Mouse (Mus musculus): ENCODE results near the gene Gaa. TPM values are rescaled to one million over a fixed set of nuclear protein-coding genes. Genes with fewer than 3 reads are reported as not detected.
"Not testable (repeated sequence)": the region's sequence is repeated elsewhere in the genome, so short reads cannot be mapped to it uniquely, and the experiment has no call there.

The Gaa gene
- polyA plus RNA-seq, 1 experiment from 2014 or later = 21.4 TPM

GRCm38 (mm10) chr11:119285791-119286527 lies 18.3 kb downstream of the Gaa start:
- no peak overlapping the region for H3K4me3 ChIP-seq (replicated peaks)
- 66% methylated on average over 9 of the region's 9 CpGs for WGBS (ENCODE audit: insufficient replicate concordance)

GRCm38 (mm10) chr11:119287207-119287992 lies 19.7 kb downstream of the Gaa start:
- peaks cover 60% of the 10 kb centered on the region for H3K36me3 ChIP-seq (replicated peaks)
- H3K9ac ChIP-seq = no peak overlapping the region
- 83% methylated on average over 20 of the region's 20 CpGs for WGBS (ENCODE audit: insufficient replicate concordance)
- no peak for ATAC-seq (ENCODE audit: insufficient read depth)
- H3K27ac ChIP-seq (replicated peaks) = no peak overlapping the region
- H3K4me3 ChIP-seq (replicated peaks) = no peak overlapping the region
- H3K4me1 ChIP-seq (replicated peaks) = no peaks in the 10 kb centered on the region
- H3K9me3 ChIP-seq (replicated peaks) = no peaks in the 10 kb centered on the region
- no peak overlapping the region for H3K4me2 ChIP-seq
- H3K27me3 ChIP-seq = no peaks in the 10 kb centered on the region

More at GRCm38 (mm10) chr11:119285791-119286527, 18.3 kb downstream of the Gaa start:
- H3K36me3 ChIP-seq (replicated peaks) = peaks cover 46% of the 10 kb centered on the region
- no peak for ATAC-seq (ENCODE audit: insufficient read depth)
- H3K27me3 ChIP-seq = no peaks in the 10 kb centered on the region
- no peak overlapping the region for H3K27ac ChIP-seq (replicated peaks)
- no peaks in the 10 kb centered on the region for H3K9me3 ChIP-seq (replicated peaks)
- H3K4me2 ChIP-seq = no peak overlapping the region
- no peaks in the 10 kb centered on the region for H3K4me1 ChIP-seq (replicated peaks)
- no peak overlapping the region for H3K9ac ChIP-seq

- H3K27me3 ChIP-seq; H3K4me2 ChIP-seq; H3K27ac ChIP-seq (replicated peaks); H3K9ac ChIP-seq; H3K4me3 ChIP-seq (replicated peaks); ATAC-seq (ENCODE audit: insufficient read depth); H3K4me1 ChIP-seq (replicated peaks); H3K9me3 ChIP-seq (replicated peaks): not testable (repeated sequence)
- WGBS (ENCODE audit: insufficient replicate concordance) = 79% methylated on average over 8 of the region's 8 CpGs
- peaks cover 98% of the 10 kb centered on the region for H3K36me3 ChIP-seq (replicated peaks)
These were observed 25.2 kb downstream of the Gaa start for GRCm38 (mm10) chr11:119292861-119293260.

GRCm38 (mm10) chr11:119297996-119298395 lies 30.3 kb downstream of the Gaa start:
- Histone ChIP-seq H3K4me2 (peak overlapping the region; percentile 94), H3K9me3 (replicated peaks) (no peaks in the 10 kb centered on the region), H3K27ac (replicated peaks) (no peak overlapping the region), H3K36me3 (replicated peaks) (peaks cover 52% of the 10 kb centered on the region), H3K4me3 (replicated peaks) (peak overlapping the region; percentile 87), H3K4me1 (replicated peaks) (peaks cover 28% of the 10 kb centered on the region), H3K9ac (no peak overlapping the region), H3K27me3 (peaks cover 12% of the 10 kb centered on the region; the same call in 1 of the 2 replicates)
- ATAC-seq (ENCODE audit: insufficient read depth) = no peak
- WGBS (ENCODE audit: insufficient replicate concordance) = 38% methylated on average over 6 of the region's 6 CpGs

GRCm38 (mm10) chr11:119298917-119299316 lies 31.2 kb downstream of the Gaa start:
- peak overlapping the region; percentile 86 for H3K27ac ChIP-seq (replicated peaks)
- WGBS (ENCODE audit: insufficient replicate concordance) = 12% methylated on average over 7 of the region's 7 CpGs
- no peak for ATAC-seq (ENCODE audit: insufficient read depth)

GRCm38 (mm10) chr11:119299391-119300245 lies 31.9 kb downstream of the Gaa start, which contains the start of gene Eif4a3:
Gene Eif4a3 (minus strand): TSS chr11:119300089.
- Histone ChIP-seq H3K4me2 (peak within 1 kb of the TSS; percentile 94), H3K36me3 (replicated peaks) (peaks cover 36% of the 10 kb centered on the region), H3K9me3 (replicated peaks) (no peaks in the 10 kb centered on the region), H3K9ac (peak within 1 kb of the TSS; percentile 93), H3K4me3 (replicated peaks) (peak within 1 kb of the TSS; percentile 87), H3K27ac (replicated peaks) (peak within 1 kb of the TSS; percentile 86), H3K27me3 (peaks cover 26% of the 10 kb centered on the region), H3K4me1 (replicated peaks) (peaks cover 28% of the 10 kb centered on the region)
- peak; percentile 93 for ATAC-seq (ENCODE audit: insufficient read depth)
- under 1% methylated on average over 89 of the region's 89 CpGs for WGBS (ENCODE audit: insufficient replicate concordance)

More at GRCm38 (mm10) chr11:119298917-119299316, 31.2 kb downstream of the Gaa start:
- Histone ChIP-seq H3K27me3 (peaks cover 21% of the 10 kb centered on the region), H3K9ac (peak overlapping the region; percentile 93), H3K4me1 (replicated peaks) (peaks cover 28% of the 10 kb centered on the region), H3K4me2 (peak overlapping the region; percentile 94), H3K36me3 (replicated peaks) (peaks cover 43% of the 10 kb centered on the region), H3K4me3 (replicated peaks) (peak overlapping the region; percentile 87), H3K9me3 (replicated peaks) (no peaks in the 10 kb centered on the region)

GRCm38 (mm10) chr11:119300246-119300935 lies 32.7 kb downstream of the Gaa start:
- Histone ChIP-seq H3K36me3 (replicated peaks) (peaks cover 28% of the 10 kb centered on the region), H3K4me1 (replicated peaks) (peaks cover 28% of the 10 kb centered on the region), H3K9me3 (replicated peaks) (no peaks in the 10 kb centered on the region), H3K4me3 (replicated peaks) (peak overlapping the region; percentile 87), H3K4me2 (peak overlapping the region; percentile 94), H3K9ac (peak overlapping the region; percentile 93), H3K27ac (replicated peaks) (peak overlapping the region; percentile 86), H3K27me3 (peaks cover 34% of the 10 kb centered on the region)
- 1% methylated on average over 31 of the region's 31 CpGs for WGBS (ENCODE audit: insufficient replicate concordance)
- peak; percentile 71; the same call in 1 of the 2 replicates for ATAC-seq (ENCODE audit: insufficient read depth)

- H3K9me3 ChIP-seq (replicated peaks) = no peaks in the 10 kb centered on the region
- peak overlapping the region; percentile 87; the same call in 1 of the 2 replicates for H3K4me3 ChIP-seq (replicated peaks)
- peaks cover 22% of the 10 kb centered on the region for H3K36me3 ChIP-seq (replicated peaks)
- no peak for ATAC-seq (ENCODE audit: insufficient read depth)
- peak overlapping the region; percentile 94 for H3K4me2 ChIP-seq
- WGBS (ENCODE audit: insufficient replicate concordance) = 22% methylated on average over 2 of the region's 2 CpGs
- no peak overlapping the region for H3K27ac ChIP-seq (replicated peaks)
- peaks cover 34% of the 10 kb centered on the region for H3K27me3 ChIP-seq
- peaks cover 28% of the 10 kb centered on the region for H3K4me1 ChIP-seq (replicated peaks)
- H3K9ac ChIP-seq = no peak overlapping the region
These were observed 33.3 kb downstream of the Gaa start for GRCm38 (mm10) chr11:119300986-119301385.

- Histone ChIP-seq H3K9ac (no peak overlapping the region), H3K36me3 (replicated peaks) (no peaks in the 10 kb centered on the region), H3K9me3 (replicated peaks) (no peaks in the 10 kb centered on the region), H3K4me1 (replicated peaks) (peaks cover 9% of the 10 kb centered on the region), H3K27me3 (peaks cover 47% of the 10 kb centered on the region), H3K4me3 (replicated peaks) (no peak overlapping the region), H3K4me2 (no peak overlapping the region), H3K27ac (replicated peaks) (no peak overlapping the region)
- no peak for ATAC-seq (ENCODE audit: insufficient read depth)
- WGBS (ENCODE audit: insufficient replicate concordance) = 39% methylated on average over 16 of the region's 16 CpGs
These were observed 37.4 kb downstream of the Gaa start for GRCm38 (mm10) chr11:119304904-119305712.

Measured in liver, embryonic 15.5 days (tissue).